Mouse (Mus musculus) bone marrow macrophage, adult 2 months (primary cell): ENCODE data around the gene Myh7b. TPM values are rescaled to one million over a fixed set of nuclear protein-coding genes. Genes with fewer than 3 reads are reported as not detected.

Source experiments
- H3K27ac ChIP-seq: 2 replicates; pipeline ENCODE4 v1.5.1; 2012; ENCODE audit warnings: low read depth, low read length; ENCODE audit not compliant: insufficient read depth
- H3K4me1 ChIP-seq: 2 replicates; pipeline ENCODE4 v1.6.1; 2012; ENCODE audit warnings: low read length; ENCODE audit not compliant: control insufficient read depth, insufficient read depth
- H3K4me3 ChIP-seq: 2 replicates; pipeline ENCODE4 v1.5.1; 2012; ENCODE audit warnings: mild to moderate bottlenecking, low read length, moderate library complexity; ENCODE audit not compliant: insufficient read depth
- CTCF ChIP-seq: IDR thresholded peaks from 2 replicates; pipeline ENCODE4 v1.5.1; 2012; ENCODE audit warnings: low read depth, mild to moderate bottlenecking, low read length, moderate library complexity
- POLR2A ChIP-seq: IDR thresholded peaks from 2 replicates; pipeline ENCODE4 v1.6.1; 2012; ENCODE audit warnings: mild to moderate bottlenecking, low read depth, low read length, borderline replicate concordance
- polyA plus RNA-seq: library from polyadenylated mRNA; stranded (reverse); fragments of >200 nt; gene quantifications from 2 replicates; pipeline ENCODE4 v1.2.4, GENCODE M21; 2012; ENCODE audit not compliant: missing spikeins, insufficient read depth, insufficient read length

The Myh7b gene
- polyA plus RNA-seq, 1 experiment, result not detected

DNA sequence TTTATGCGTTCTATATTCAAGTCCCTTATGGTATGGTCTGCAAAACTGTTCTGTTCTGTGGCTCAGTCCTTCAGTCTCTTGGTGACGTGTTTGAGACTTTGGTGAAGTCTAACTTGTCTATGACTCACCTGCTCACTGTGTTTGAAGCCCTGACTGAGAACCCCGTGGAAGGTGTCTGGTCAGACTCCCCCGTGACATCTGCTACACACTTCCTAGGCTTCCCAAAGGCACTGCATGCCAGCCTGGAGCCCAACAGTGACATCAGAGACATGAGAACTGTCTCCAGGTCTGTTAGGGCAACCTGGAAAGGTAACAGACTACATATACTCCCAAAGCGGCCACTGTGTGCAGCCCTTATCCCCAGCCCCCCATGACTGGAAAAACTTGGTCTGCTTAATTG, 41.6 kb downstream of the Myh7b start:
- Histone ChIP-seq H3K4me1 (no peaks in the 10 kb centered on the region), H3K4me3 (no peak overlapping the region), H3K27ac (no peak overlapping the region)
- no peak for TF ChIP-seq CTCF

DNA sequence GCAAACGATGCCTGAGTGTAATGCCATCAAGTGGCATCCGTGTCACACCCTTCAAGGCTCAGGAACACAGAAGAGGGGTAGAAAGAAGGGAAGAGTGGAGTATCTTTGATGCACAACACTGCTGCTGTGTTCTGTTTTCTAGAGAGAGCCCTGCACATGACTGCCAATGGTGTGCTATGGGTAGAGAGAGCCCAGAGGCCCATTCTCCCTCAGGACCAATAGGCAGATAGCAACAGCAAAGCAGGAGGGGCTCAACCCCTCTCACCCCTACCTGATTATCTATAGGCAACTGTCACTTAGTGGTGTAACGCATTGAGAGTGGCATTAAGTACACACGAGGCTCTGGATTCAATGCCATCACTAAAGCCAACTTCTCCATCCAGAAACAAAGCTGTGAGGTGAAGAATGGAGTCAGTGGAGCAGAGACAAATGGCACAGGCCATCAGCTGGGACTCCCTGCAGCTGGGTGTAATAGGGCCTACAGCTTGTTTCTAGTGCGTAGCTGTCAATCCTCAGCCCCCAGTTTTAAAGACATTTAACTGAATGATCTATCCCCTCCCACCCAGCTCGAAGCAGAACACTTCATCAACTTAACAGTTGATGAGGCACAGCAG, 44.9 kb downstream of the Myh7b start:
- Histone ChIP-seq H3K27ac (no peak overlapping the region), H3K4me1 (no peaks in the 10 kb centered on the region), H3K4me3 (no peak overlapping the region)
- TF ChIP-seq POLR2A (no peak), CTCF (no peak)

DNA sequence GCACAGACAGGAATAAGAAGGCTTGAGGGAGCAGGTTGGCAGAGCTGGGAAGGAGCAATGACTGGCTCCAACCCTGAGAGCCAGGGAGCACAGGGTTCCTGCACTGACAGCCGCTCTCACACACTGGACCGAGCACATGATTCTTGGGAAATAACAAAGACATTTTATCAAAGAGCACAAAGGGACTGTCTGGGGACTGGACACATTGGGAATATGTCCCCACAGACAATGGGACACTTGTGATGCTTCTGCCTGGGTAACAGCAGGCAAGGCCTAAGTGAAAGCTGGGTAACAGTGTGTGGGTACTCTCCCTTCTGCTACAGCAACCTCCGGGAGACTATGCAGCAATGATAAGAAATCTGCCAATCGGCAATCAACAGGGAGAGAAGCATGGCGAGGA, 51.4 kb downstream of the Myh7b start:
- no peak overlapping the region for H3K27ac ChIP-seq
- H3K4me3 ChIP-seq, result no peak overlapping the region
- TF ChIP-seq CTCF (no peak), POLR2A (no peak)
- H3K4me1 ChIP-seq, result no peaks in the 10 kb centered on the region

DNA sequence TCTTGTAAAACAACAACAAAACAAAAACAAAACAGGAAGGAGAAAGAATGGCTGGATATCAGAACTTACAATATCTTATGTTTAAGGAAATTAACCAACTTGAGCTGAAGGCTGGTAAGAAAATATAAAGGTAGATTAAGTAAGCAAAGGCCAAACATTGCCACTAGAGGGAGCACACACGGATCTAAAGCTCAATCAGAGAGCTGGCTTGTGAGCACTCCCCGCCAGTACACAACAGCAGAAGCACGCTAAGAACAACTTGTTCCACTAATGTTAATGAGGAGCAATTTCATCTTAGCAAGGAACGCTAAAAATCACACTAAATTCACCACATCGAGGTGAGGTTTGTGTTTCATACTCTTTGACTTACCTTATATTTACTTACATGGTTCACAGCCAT, 52.1 kb downstream of the Myh7b start:
- Histone ChIP-seq H3K4me1 (no peaks in the 10 kb centered on the region), H3K27ac (no peak overlapping the region), H3K4me3 (no peak overlapping the region)
- no peak for TF ChIP-seq CTCF
- no peak for TF ChIP-seq POLR2A

DNA sequence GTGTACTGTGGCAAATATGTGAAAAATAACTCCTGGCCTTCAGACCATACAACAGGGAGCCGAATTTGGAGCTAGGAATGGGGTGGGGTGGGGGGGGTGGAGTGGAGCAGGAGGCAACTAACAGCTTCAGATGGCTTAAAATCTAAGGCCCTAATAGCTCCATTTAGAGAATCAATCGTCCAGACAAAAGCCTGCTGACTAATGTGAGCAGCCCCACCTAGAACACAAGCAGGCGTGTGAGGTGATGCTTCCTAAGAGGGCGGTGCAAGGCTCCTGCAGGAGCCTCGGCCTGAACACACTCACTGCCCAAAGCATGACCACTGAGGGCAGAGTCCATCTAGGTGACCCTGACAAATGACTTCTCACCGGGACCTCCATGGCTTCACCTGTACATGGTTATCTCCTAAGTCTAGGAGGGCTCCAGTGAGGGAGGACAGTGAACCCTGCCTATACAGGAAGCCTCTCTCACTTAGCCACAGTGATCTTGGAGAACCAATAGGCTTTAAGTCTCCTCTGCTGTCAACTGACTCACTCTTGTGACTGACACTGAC, 53.0 kb downstream of the Myh7b start:
- no peak overlapping the region for H3K4me3 ChIP-seq
- H3K27ac ChIP-seq, result no peak overlapping the region
- TF ChIP-seq CTCF, result no peak
- TF ChIP-seq POLR2A, result no peak
- no peaks in the 10 kb centered on the region for H3K4me1 ChIP-seq

DNA sequence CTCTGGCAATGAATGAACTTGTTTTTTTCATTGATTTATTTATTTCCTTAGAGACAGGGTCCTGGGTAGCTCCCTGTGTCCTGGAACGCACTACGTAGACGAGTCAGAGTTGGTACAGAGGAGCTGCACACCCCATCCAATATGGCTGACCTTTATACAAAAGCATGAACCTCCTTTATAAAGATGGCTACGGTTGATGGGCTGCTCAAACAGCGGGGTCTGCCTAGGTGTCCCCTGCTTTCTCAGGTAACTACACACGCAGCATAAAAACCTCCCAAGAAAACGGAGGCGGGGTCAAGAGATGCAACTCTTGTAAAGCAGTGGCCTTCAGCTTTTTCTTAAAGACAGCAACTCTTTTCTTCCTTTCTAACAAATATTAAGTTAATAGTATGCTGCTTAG, 56.9 kb downstream of the Myh7b start:
- no peak overlapping the region for H3K27ac ChIP-seq
- TF ChIP-seq POLR2A (no peak), CTCF (no peak)
- H3K4me1 ChIP-seq, result no peaks in the 10 kb centered on the region
- no peak overlapping the region for H3K4me3 ChIP-seq

DNA sequence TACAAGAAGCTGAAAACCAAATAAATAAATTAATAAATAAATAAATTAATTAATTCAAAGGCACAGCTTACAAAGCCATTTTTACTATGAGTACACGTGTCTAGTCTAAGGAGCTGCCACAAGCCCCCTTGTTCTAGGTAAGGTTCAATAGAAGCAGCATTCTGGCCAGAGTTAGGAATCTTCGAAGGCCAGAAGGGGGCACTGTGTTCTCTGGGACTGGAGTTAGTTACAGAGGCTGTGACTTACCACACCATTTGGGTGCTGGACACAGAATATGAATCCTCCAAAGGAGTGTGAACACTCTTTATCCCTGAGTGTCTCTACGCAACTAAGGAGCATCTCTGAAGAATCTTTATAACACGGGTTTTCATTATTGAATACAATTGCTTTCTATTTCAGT, 57.4 kb downstream of the Myh7b start:
- H3K4me1 ChIP-seq, result no peaks in the 10 kb centered on the region
- TF ChIP-seq CTCF (no peak), POLR2A (no peak)
- H3K27ac ChIP-seq, result no peak overlapping the region
- H3K4me3 ChIP-seq, result no peak overlapping the region

DNA sequence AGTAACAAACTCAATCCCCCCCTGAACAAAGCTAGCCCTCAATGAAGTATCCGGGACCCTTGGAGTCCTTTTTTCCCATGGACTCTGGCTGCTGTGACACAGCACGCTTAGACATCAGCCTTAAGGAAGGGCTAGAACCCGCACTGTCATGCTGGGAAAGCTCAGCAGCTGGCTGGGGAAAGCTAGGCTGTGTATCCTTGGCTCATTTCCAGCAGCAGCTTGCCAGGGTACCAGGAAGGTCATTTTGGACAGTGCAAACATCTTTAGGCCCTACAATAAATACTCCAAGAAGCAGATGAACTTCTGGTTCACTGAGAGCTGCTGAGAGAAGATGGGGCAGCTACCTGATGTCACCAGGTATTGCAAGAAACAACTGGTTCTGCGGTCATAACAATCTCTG, 60.2 kb downstream of the Myh7b start:
- Histone ChIP-seq H3K4me3 (no peak overlapping the region), H3K27ac (no peak overlapping the region), H3K4me1 (peaks cover 3% of the 10 kb centered on the region; the same call in 1 of the 2 replicates)
- no peak for TF ChIP-seq POLR2A
- no peak for TF ChIP-seq CTCF

DNA sequence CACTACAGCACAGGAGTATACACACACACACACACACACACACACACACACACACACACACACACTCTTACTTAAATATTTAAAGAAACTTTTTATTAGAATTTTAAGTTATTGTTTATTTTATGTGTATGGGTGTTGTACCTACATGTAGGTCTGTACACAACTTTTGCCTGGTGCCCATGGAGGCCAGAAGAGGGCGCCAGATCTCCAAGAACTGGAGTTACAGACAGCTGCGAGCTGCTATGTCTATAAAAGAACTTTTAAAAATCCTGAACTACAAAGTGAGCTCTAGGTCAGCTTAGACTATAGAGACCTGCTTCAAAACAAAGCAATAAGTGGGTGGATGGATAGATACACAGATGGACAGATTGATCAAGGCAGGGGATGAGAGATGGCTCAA, 62.5 kb downstream of the Myh7b start:
- peak; percentile 63 for TF ChIP-seq CTCF
- TF ChIP-seq POLR2A, result no peak
- H3K27ac ChIP-seq, result no peak overlapping the region

DNA sequence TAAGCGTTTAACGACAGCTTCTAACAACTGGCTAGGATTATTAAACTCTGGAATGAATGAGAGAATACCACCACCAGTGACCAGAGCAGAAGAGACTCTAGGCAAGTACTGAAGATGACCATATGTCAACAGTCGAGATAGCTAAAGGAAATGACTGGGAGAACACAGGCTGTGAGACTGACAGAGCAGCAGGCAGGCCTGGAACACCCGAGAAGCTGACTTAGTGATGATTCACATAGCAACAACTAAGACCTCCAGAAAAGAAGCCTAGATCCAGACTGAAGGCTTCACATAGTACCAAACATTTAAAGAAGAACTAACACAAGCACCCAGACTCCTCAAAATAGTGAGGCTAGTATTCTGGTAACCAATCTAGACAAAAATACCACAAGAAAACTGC, 64.1 kb downstream of the Myh7b start:
- Histone ChIP-seq H3K4me3 (no peak overlapping the region), H3K27ac (no peak overlapping the region), H3K4me1 (peaks cover 11% of the 10 kb centered on the region)
- no peak for TF ChIP-seq POLR2A
- no peak for TF ChIP-seq CTCF

More for the DNA sequence above, 62.5 kb downstream of the Myh7b start:
- Histone ChIP-seq H3K4me3 (no peak overlapping the region), H3K4me1 (peaks cover 5% of the 10 kb centered on the region; the same call in 1 of the 2 replicates)
